Mouse (Mus musculus) brain, embryonic 14.5 days (tissue): ENCODE data around the gene Vsig10.

Source experiments
- CTCF ChIP-seq: fragments of 200-500 bp; IDR thresholded peaks from 2 replicates; pipeline ENCODE4 v1.5.1; 2012; ENCODE audit warnings: inconsistent platforms, mild to moderate bottlenecking, moderate library complexity, borderline replicate concordance; ENCODE audit not compliant: insufficient read depth, insufficient read length; ENCODE audit errors: extremely low read depth
- POLR2A ChIP-seq: fragments of 200-500 bp; IDR thresholded peaks from 2 replicates; pipeline ENCODE4 v1.6.1; 2012; ENCODE audit warnings: mild to moderate bottlenecking, inconsistent platforms, borderline replicate concordance; ENCODE audit not compliant: poor library complexity, insufficient read depth, insufficient read length, severe bottlenecking; ENCODE audit errors: extremely low read depth

GRCm38 (mm10) chr5:117356365-117357128 is 37.7 kb downstream of the Vsig10 start:
- TF ChIP-seq CTCF (no peak), POLR2A (no peak)
